Mouse (Mus musculus) heart, adult 8-10 months (tissue): ENCODE data around the gene Cacna1d. TPM values are rescaled to one million over a fixed set of nuclear protein-coding genes. Genes with fewer than 3 reads are reported as not detected.

Experiments used
- DNase-seq: peaks from one replicate; pipeline ENCODE4 v3.0.0; 2022; ENCODE audit warnings: low spot score
- total RNA-seq, 4 experiments: library from RNA; stranded (reverse); gene quantifications; 2 replicates each; pipeline ENCODE4 v1.2.4; 2022

Cacna1d gene
- total RNA-seq, 4 experiments from 2014 or later = 1.9 to 2.8 (median 2.4) TPM

DNA sequence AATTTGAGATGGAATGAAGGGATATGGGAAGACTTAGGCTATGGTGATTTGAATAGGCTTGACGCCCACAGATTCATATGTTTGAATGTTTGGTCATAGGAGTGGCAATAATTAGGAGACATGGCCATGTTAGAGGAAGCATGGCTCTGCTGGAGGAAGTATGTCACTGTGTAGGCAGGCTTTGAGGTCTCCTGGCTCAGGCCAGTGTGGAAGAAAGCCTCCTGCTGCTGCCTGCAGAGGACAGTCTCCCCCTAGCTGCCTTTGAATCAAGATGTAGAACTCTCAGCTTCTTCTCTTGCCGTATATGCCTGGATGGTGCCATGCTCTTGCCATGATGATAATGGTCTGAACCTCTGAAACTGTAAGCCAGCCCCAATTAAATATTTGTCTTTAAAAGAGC is 120.2 kb downstream of the Cacna1d start:
- DNase-seq = no peak

DNA sequence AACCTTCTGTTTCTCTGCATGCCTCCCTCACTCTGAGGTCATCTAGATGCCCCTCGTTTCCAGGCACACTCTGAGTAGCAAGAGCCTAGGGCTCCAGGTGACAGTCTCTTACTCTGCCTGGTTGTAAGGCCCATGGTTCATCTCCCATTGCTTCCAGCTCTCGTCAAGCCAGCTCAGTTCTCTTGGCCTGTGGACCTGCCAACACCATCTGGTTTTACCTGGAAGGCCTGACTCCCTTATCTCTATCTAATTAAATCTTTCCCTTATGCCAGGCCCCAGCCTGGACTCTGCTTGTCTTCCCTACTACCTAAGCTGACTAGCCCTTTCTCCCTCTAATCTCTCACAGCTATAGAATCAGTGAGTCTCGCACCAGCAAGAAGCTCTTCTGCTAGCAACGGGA is 124.2 kb downstream of the Cacna1d start:
- DNase-seq = no peak

DNA sequence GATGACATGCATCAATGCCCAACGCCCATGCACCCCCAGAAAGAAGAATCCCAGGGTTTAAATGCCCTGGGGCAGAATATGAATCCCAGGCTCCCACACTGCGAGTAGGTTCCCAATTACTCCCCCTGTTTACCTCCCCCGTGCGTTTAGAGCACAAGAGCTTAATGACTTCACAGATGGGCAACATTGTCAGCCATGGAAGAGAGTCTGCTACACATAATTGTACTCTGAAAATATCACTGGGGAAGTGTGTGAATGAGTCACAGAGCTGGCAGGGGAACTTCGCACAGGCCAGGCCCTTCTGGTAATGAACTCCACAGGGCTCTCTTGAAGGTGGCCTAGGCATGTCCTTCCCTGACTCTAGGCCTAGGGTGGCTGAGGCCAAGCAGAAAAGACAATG is 125.4 kb downstream of the Cacna1d start:
- no peak for DNase-seq

DNA sequence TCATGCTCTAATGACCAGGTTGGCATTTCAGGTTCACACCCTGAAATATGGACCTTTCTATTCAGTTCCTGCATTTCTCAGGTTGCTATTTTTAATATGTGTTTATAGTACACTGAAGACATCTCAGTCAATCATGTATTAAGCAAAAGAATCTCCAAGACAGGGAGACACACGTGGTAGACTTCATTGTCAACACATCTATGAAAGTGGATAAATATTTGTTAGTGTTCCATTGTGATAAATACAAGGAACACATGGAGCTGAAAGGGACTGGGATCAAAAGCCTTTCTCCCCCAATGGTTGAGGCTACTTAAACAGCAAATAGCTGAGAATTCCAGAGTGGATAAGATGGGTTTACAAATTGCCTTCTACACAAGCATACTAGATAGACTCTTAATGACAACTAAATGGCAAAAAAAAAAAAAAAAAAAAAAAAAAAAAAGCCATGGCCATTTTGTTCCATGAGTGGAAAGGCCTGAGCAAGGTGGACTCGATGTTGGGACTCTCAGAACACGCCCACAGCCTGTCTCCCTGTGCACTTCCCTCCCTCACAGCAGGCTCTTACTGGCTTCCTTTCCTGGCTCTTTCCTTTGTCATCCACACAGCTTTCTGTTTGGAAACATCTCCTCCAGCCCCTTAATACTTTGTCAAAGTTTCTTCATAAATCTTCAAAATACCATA is 127.6 kb downstream of the Cacna1d start:
- DNase-seq = no peak

DNA sequence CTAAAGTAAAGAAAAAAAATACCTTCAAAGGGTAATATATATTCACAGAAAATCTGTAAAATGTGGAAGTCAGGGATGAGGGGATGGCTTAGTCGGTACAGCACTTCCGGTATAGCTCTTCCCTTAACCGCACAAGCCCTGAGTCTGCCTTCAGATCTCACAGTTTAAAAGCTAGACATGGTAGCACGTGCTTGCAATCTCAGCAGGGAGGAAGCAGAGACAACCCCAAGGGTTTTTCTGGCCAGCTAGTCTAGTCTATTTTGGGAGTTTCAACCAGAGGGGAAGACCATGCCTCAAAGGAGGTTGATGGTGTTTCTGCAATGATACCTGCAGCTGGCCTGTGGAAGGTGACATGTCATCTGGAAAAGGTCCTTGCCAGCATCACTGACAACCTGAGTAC is 128.9 kb downstream of the Cacna1d start:
- peak; percentile 7 for DNase-seq

DNA sequence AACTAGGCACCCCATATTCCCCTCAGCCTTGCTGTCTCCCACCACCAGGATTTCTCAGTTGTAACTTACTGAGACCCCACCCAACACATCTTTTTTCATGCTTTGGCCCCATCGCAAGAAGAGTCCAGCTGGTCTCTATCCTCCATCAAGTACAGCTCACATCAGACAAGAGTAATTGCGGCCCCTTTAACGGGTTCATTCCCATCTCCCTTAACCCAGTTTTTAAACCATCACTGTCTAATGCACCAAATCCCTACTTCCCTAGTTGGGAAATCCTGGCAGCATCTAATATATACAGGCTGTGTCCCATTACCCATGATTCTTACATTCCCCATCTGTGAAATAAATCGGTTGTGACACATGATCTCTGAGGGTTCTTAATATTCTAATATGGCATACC is 130.8 kb downstream of the Cacna1d start:
- no peak for DNase-seq

DNA sequence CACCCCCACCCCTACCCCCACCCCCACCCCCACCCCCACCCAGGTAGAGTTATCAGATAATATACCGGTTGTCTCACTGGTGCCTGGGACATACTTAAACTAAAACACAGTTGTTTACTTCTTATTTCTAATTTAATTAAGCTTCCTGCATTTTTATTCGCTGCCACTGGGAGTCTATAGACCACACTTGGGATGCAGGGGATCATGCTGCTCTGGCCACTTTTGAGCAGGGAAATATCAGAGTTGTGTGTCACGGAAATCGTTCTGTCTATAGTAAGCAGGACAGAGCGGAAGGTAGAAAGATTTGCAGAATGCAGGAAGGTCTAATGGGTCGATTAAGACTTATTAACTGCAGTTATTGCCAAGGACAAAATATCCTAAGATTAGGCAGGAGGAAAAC is 131.3 kb downstream of the Cacna1d start:
- DNase-seq = no peak

DNA sequence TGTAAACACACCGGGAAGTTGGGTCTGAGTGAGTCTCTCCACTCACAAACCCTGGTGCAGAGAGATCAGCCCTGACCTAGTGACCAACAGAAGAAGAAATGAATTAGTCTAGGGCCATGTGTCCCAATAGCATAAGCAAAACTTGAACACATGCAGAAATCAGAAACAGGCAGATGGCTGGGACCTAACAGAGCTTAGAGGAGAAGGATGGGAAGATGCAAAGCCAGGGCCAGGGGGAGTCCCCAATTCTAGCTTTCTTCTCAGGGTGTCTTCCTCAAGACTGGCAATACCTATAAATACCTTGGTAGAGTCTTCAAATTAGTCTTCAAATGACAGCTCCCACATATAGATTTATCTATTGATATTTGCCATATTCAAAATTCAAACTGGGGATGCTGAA is 133.2 kb downstream of the Cacna1d start:
- no peak for DNase-seq

DNA sequence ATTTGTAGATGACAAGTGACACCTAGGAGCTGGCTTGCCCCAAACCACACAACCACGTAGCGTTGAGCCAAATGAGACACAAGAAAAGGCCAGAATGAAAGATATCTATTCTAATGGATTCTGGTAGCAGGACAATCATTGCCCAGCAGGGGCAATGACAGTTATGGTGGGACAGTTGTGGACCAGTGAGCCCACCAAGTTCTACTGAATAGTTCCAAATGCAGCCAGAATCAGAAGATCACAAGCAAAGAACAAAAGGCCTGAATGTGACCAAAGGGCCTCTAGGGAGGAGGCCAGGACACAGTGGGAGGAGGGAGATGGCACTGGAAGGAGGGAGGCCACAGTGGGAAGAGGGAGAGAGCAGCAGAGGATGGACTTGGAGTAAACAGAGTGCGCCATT is 134.8 kb downstream of the Cacna1d start:
- no peak for DNase-seq

DNA sequence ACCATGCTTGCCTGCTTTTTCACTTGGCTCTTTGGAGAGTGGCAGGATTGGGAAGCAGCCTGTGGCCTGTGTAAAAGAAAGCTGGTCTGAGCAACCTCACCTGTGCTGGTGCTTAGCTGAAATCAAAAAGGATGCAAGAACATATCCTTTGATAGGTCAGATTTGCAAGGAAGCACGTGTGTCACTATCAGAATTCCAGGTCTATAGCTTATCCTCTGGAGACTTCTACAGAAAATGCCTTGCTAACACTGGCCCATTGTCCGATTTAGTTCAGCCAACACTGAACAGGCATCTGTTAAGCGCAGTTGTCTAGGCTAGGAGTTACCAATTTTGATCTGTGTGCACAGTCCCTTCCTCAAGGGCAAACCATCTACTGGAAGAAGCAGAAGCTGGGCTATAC is 136.5 kb downstream of the Cacna1d start:
- no peak for DNase-seq

DNA sequence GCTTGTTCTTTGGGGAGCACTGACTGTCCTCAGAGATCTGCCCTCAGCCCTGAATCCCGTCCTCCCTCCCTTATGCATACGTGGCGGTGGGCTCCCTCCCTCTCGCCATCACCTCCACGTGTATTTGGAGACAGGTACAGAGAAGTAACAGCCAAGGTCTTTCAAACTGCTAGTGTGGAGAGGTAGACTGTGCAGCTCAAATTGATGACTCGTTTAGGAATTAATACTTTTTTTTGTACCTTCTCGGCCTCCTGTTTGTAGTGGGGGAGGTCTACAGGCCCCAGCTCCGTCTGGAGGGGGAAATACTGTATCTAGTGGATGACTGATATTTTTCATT is 137.2 kb downstream of the Cacna1d start:
- no peak for DNase-seq

DNA sequence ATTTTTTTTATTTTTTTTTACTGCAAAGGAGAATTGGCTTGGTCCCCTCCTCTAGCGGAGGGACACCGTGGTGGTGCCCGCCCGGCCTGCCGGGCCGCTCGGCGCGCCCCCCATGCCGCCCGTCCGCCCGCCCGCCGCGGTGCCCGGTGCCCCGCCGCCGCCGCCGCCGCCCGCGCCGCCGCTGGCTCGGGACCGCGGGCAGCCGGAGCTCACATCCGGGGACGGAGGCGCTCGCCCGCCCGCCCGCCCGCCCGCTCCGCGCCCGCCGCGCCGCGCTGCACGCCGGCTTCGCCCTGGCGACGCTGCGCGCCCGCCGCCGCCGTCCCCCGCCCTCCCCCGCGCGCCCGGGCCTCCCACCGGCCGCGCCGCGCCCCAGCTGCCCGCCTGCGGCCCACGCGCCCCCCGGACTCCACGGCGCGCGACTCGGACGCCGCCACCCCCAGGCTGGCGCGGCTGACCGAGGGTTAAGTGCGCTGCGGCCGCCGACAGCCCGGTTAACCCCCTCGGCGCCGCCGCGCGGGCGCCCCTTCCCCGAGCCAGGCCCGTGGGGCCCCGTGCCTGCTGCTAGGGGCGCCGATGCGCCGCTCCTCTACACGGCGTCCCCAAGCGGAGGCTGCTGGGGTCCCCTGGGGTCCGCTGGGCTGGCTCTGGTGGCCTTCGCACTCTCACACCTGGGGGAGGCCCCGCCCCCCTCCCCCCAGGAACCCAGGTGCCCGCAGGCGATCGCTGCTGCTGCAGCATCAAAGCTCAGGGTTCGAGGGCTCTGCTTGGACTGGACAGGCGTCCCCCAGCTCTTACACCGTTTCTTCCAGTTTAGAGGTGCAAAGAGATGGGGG is 137.7 kb downstream of the Cacna1d start:
- DNase-seq = no peak

DNA sequence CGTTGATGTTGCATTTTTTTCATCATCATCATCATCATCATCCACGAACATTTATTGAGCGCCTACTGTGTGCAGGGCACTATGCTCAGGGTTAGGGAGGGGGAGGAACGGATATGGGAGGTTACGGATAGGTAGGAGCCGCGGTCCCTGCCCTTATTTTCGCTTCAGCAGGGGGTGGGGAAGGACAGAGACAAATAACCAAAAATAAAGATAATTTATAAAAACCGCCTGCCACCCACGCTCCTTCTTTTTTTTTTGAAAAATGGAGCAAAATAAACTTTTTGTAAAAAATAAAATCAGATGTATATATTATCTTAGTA is 138.3 kb downstream of the Cacna1d start:
- DNase-seq = no peak

DNA sequence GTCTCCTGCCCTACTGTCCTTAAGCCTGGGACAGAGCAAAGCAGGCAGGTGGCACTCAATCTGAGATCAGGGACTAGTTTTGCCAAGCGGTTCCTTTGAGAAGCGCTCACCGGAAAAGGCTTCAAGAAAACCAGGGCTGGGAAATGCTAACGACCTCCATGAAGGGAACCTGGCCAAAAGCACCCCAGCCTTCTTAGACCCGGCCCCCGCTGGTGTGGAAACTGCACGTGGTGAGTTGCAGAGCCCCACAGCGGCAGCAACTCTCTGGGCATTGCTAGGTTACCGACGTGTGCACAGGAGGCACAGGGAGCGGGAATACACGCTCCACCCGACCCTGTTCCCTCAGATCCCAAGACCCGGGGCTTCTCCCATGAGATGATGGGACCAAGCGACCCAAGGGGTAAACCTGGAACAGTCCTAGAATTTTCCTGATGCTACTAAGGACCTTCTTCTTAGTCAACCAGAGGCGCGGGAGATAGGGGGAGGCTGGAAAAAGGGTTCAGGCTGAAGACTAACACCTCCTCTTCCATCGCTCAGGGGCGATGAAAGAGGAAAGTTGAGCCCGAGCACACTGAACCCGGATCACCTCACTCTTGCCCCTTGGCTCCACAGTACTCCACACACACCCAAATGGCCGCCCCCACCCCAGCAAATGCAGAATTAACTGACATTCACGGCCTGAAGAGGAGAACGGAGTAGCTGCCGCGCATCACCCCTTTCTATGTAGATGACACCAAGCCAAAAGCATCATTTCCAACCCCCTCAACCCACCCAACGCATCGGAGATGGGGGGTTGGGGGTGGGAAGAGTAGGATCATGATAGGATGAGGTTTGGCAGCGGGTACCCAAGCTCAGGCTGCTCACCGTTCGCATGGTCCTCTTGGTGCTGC is 138.9 kb downstream of the Cacna1d start:
- no peak for DNase-seq

DNA sequence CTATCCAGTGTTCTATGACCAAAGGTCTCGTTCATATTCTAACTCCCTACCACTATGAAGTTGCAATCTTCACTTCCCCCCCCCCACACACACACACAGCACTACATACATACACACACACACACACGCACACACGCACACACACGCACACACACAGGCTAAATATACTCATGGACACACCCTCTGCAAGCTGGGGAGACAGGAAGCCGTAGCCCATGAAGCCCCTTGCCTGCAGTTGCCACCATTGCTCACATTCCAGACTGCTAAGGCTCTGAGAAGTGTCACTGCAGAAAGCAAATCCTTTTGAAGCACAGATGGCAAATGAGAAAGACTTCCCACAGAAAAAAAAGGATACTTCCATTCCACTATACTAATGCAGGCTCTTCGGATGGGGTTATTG is 141.0 kb downstream of the Cacna1d start:
- DNase-seq = no peak

DNA sequence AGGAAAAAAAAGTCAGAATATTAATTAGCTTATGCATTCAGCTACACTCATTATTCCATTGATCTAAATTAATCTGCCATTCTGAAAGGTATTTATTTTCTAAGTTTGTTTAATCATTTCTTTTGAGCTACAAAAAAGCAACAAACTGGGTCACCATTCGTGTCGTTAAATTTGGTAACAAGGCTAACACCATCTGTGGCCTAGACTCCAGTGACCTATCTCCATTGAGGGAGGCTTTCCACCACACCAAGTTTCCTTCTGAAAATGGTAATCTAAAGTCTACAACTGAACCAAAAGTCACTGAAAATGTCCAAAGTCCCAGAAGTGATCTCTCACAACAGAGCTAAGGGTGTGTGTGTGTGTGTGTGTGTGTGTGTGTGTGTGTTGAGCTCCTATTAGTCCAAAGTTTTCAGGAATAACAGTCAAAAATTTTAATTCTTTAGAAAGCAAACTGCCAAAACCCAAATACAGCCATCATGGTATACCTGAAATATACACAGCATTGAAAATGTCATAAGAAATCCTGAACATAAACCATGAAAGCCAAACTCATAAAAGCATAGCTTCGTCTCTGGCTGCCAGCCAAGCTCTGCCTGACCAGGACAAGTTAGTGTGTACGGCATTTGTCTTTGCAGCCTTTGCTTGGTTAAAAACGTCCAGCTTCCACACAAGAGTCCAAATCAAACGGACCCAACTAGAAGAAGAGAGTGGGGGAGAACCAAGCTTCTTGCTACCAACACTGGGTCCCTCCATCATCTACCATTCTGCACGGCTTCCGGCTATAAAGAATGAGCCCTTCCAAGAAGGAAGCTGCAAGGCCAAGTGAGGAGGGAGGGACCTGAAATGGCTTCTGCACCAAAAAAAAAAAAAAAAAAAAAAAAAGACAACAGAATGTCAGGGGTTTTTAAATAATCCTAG is 146.0 kb downstream of the Cacna1d start:
- DNase-seq = no peak

DNA sequence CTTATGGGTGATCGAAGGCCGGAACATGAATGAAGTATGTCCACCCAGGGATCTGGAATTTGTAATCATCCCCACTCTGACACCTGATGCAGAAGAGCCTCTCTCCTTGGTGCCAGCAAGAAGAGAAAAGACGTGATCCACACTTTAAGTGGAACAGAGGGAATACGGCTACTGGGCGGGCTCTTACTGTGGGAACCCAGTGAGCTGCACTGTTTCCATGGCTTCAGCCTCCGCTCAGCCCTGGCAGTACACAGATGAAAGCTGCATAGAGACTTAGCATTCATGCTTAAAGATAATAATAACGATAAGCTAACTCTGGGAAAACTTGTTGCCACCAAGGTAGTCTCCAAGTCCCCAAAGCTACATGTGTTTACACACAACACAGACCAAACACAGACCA is 147.5 kb downstream of the Cacna1d start:
- DNase-seq = no peak

DNA sequence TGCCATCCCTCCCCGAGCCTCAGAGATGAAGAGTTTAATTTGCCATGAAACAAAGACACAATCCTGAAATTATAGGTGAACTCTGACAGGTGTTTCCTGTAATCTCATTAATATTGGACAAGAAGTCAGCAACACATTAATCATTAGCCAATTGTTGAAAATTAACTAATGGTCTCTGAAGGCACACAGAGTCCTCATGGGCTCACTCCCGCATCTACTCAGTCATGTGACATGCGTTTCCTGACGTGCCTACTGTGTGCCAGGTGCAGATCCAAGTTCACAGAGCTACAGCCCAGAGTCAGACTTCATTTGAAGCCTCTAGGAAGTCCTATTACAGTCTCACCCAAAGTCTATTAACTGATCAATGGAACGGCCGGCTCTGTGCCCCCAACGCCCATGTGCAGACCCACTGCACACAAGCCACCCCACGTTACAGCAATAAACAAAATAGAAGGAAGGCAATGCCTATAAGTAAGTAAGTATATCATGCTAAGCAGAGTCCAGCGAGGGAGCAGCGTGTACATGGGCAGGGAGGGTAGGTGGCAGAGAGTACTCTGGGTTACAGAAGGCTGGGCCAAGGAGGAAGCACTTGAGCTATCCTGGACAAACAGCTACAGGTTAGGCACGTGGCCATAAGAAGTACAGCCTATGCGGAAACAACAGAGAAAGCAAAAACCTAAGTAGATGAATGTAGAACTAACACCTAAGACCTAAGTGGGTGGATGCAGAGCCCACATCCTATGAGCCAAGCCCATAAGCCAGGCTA is 149.2 kb downstream of the Cacna1d start:
- DNase-seq = no peak

DNA sequence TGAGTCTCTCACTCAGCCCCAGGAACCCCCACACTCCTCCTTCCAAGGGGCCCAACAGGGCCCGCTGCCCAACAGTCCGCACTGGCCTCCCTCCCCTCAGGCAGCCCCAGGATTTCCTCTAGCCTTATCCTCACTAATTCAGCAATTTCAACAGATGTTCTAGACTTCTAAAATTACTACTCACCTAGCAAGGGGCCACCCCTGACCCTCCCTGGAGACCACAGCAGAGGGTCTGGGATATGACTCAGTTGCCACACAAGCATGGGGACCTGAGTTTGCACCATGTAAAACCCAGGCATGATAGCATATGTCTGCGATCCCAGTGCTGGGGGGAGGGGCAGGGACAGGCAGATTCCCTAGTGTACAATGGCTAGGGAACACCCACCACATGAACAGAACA is 151.1 kb downstream of the Cacna1d start:
- DNase-seq = no peak

DNA sequence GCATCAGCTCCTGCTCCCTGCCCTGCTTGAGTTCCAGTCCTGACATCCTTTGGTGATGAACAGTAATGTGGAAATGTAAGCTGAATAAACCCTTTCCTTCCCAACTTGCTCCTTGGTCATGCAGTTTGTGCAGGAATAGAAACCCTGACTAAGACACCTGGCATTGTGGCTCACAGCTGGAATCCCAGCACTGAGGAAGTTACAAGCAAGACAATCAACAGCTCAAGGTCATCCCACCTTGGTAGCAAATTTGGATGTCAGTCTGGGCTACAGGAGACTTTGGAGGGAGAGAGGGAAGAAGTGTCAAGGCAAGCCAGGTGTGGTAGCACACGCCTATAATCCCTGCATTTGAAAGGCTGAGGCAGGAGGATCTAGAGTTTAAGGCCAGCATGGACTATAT is 159.4 kb downstream of the Cacna1d start:
- DNase-seq = no peak
